Mouse (Mus musculus): ENCODE measurements around the gene Fam184b. TPM values are rescaled to one million over a fixed set of nuclear protein-coding genes. Genes with fewer than 3 reads are reported as not detected.
"Not testable (repeated sequence)": the region's sequence is repeated elsewhere in the genome, so short reads cannot be mapped to it uniquely, and the experiment has no call there.

Gene Fam184b
- polyA plus RNA-seq, 1 experiment from 2014 or later: 0.11 TPM

GRCm38 (mm10) chr5:45670280-45670670 lies 30.9 kb upstream of the Fam184b start:
- Histone ChIP-seq H3K27ac (ENCODE audit: low read length) (peak overlapping the region; percentile 93), H3K9ac (ENCODE audit: low read depth, low read length) (peak overlapping the region; percentile 91), H3K27me3 (ENCODE audit: control insufficient read depth, insufficient read depth, low read depth, low read length) (no peaks in the 10 kb centered on the region)

GRCm38 (mm10) chr5:45669598-45670279 lies 30.3 kb upstream of the Fam184b start, which contains the start of gene Ncapg:
Gene Ncapg, plus strand, starts transcription at chr5:45669919.
- Histone ChIP-seq H3K27me3 (ENCODE audit: control insufficient read depth, insufficient read depth, low read depth, low read length) (no peaks in the 10 kb centered on the region), H3K4me1 (ENCODE audit: control insufficient read depth, low read depth, low read length) (peaks cover 5% of the 10 kb centered on the region), H3K27ac (ENCODE audit: low read length) (peak within 1 kb of the TSS; percentile 93), H3K4me2 (ENCODE audit: low read depth, low read length) (peak within 1 kb of the TSS; percentile 88), H3K4me3 (ENCODE audit: low read depth, low read length) (peak within 1 kb of the TSS; percentile 87), H3K9me3 (replicated peaks; ENCODE audit: control insufficient read depth, low read length) (no peaks in the 10 kb centered on the region), H3K36me3 (ENCODE audit: control insufficient read depth, insufficient read depth) (peaks cover 5% of the 10 kb centered on the region; the same call in 1 of the 2 replicates), H3K9ac (ENCODE audit: low read depth, low read length) (peak within 1 kb of the TSS; percentile 91)
- under 1% methylated on average over 66 of the region's 66 CpGs for WGBS (ENCODE audit: insufficient replicate concordance)
- ATAC-seq (ENCODE audit: low read depth): peak; percentile 99

More at GRCm38 (mm10) chr5:45670280-45670670, 30.9 kb upstream of the Fam184b start:
- H3K4me1 ChIP-seq (ENCODE audit: control insufficient read depth, low read depth, low read length): peaks cover 5% of the 10 kb centered on the region
- WGBS (ENCODE audit: insufficient replicate concordance): under 1% methylated on average over 13 of the region's 13 CpGs
- no peaks in the 10 kb centered on the region for H3K9me3 ChIP-seq (replicated peaks; ENCODE audit: control insufficient read depth, low read length)
- peaks cover 8% of the 10 kb centered on the region; the same call in 1 of the 2 replicates for H3K36me3 ChIP-seq (ENCODE audit: control insufficient read depth, insufficient read depth)
- H3K4me3 ChIP-seq (ENCODE audit: low read depth, low read length): peak overlapping the region; percentile 87
- H3K4me2 ChIP-seq (ENCODE audit: low read depth, low read length): peak overlapping the region; percentile 71
- ATAC-seq (ENCODE audit: low read depth): no peak

GRCm38 (mm10) chr5:45669234-45669597 lies 29.8 kb upstream of the Fam184b start:
- Histone ChIP-seq H3K9ac (ENCODE audit: low read depth, low read length) (peak overlapping the region; percentile 85), H3K4me3 (ENCODE audit: low read depth, low read length) (peak overlapping the region; percentile 87), H3K36me3 (ENCODE audit: control insufficient read depth, insufficient read depth) (peaks cover 5% of the 10 kb centered on the region; the same call in 1 of the 2 replicates), H3K4me1 (ENCODE audit: control insufficient read depth, low read depth, low read length) (peaks cover 5% of the 10 kb centered on the region), H3K4me2 (ENCODE audit: low read depth, low read length) (peak overlapping the region; percentile 88), H3K9me3 (replicated peaks; ENCODE audit: control insufficient read depth, low read length) (no peaks in the 10 kb centered on the region), H3K27ac (ENCODE audit: low read length) (peak overlapping the region; percentile 92), H3K27me3 (ENCODE audit: control insufficient read depth, insufficient read depth, low read depth, low read length) (no peaks in the 10 kb centered on the region)
- WGBS (ENCODE audit: insufficient replicate concordance): under 1% methylated on average over 27 of the region's 27 CpGs
- ATAC-seq (ENCODE audit: low read depth): peak; percentile 14

- Histone ChIP-seq H3K9me3 (replicated peaks; ENCODE audit: control insufficient read depth, low read length) (no peaks in the 10 kb centered on the region), H3K27ac (ENCODE audit: low read length) (peak overlapping the region; percentile 92), H3K4me3 (ENCODE audit: low read depth, low read length) (peak overlapping the region; percentile 87), H3K36me3 (ENCODE audit: control insufficient read depth, insufficient read depth) (peaks cover 5% of the 10 kb centered on the region; the same call in 1 of the 2 replicates), H3K4me1 (ENCODE audit: control insufficient read depth, low read depth, low read length) (peaks cover 5% of the 10 kb centered on the region), H3K27me3 (ENCODE audit: control insufficient read depth, insufficient read depth, low read depth, low read length) (no peaks in the 10 kb centered on the region), H3K9ac (ENCODE audit: low read depth, low read length) (peak overlapping the region; percentile 85), H3K4me2 (ENCODE audit: low read depth, low read length) (peak overlapping the region; percentile 88)
- ATAC-seq (ENCODE audit: low read depth): no peak
- 0% methylated on average over 3 of the region's 3 CpGs for WGBS (ENCODE audit: insufficient replicate concordance)
Observed at GRCm38 (mm10) chr5:45668831-45669230, 29.4 kb upstream of the Fam184b start.

GRCm38 (mm10) chr5:45668324-45668723 lies 28.9 kb upstream of the Fam184b start:
- ATAC-seq (ENCODE audit: low read depth): no peak

GRCm38 (mm10) chr5:45658406-45658805 lies 19.0 kb upstream of the Fam184b start:
- H3K4me1 ChIP-seq (ENCODE audit: control insufficient read depth, low read depth, low read length); H3K27ac ChIP-seq (ENCODE audit: low read length); H3K4me2 ChIP-seq (ENCODE audit: low read depth, low read length); H3K27me3 ChIP-seq (ENCODE audit: control insufficient read depth, insufficient read depth, low read depth, low read length); H3K9me3 ChIP-seq (replicated peaks; ENCODE audit: control insufficient read depth, low read length); H3K4me3 ChIP-seq (ENCODE audit: low read depth, low read length); H3K36me3 ChIP-seq (ENCODE audit: control insufficient read depth, insufficient read depth); H3K9ac ChIP-seq (ENCODE audit: low read depth, low read length); ATAC-seq (ENCODE audit: low read depth): not testable (repeated sequence)
- 84% methylated on average over 13 of the region's 13 CpGs for WGBS (ENCODE audit: insufficient replicate concordance)

More at GRCm38 (mm10) chr5:45668324-45668723, 28.9 kb upstream of the Fam184b start:
- Histone ChIP-seq H3K4me2 (ENCODE audit: low read depth, low read length) (peak overlapping the region; percentile 88), H3K4me3 (ENCODE audit: low read depth, low read length) (peak overlapping the region; percentile 87), H3K27ac (ENCODE audit: low read length) (no peak overlapping the region; the same call in 1 of the 2 replicates), H3K27me3 (ENCODE audit: control insufficient read depth, insufficient read depth, low read depth, low read length) (no peaks in the 10 kb centered on the region), H3K36me3 (ENCODE audit: control insufficient read depth, insufficient read depth) (peaks cover 5% of the 10 kb centered on the region; the same call in 1 of the 2 replicates), H3K9ac (ENCODE audit: low read depth, low read length) (no peak overlapping the region; the same call in 1 of the 2 replicates), H3K9me3 (replicated peaks; ENCODE audit: control insufficient read depth, low read length) (no peaks in the 10 kb centered on the region), H3K4me1 (ENCODE audit: control insufficient read depth, low read depth, low read length) (peaks cover 5% of the 10 kb centered on the region)
- WGBS (ENCODE audit: insufficient replicate concordance): 17% methylated on average over 3 of the region's 3 CpGs

GRCm38 (mm10) chr5:45651026-45651703 lies 11.8 kb upstream of the Fam184b start:
- no peaks in the 10 kb centered on the region for H3K27me3 ChIP-seq (ENCODE audit: control insufficient read depth, insufficient read depth, low read depth, low read length)
- H3K4me3 ChIP-seq (ENCODE audit: low read depth, low read length): no peak overlapping the region
- 67% methylated on average over 2 of the region's 2 CpGs for WGBS (ENCODE audit: insufficient replicate concordance)
- H3K4me2 ChIP-seq (ENCODE audit: low read depth, low read length): no peak overlapping the region
- H3K9ac ChIP-seq (ENCODE audit: low read depth, low read length): no peak overlapping the region
- no peaks in the 10 kb centered on the region for H3K36me3 ChIP-seq (ENCODE audit: control insufficient read depth, insufficient read depth)
- no peak for ATAC-seq (ENCODE audit: low read depth)
- H3K9me3 ChIP-seq (replicated peaks; ENCODE audit: control insufficient read depth, low read length): no peaks in the 10 kb centered on the region
- no peaks in the 10 kb centered on the region for H3K4me1 ChIP-seq (ENCODE audit: control insufficient read depth, low read depth, low read length)
- no peak overlapping the region for H3K27ac ChIP-seq (ENCODE audit: low read length)

GRCm38 (mm10) chr5:45639715-45640092 lies 290 bp upstream of the Fam184b start:
- no peaks in the 10 kb centered on the region for H3K9me3 ChIP-seq (replicated peaks; ENCODE audit: control insufficient read depth, low read length)
- no peaks in the 10 kb centered on the region for H3K36me3 ChIP-seq (ENCODE audit: control insufficient read depth, insufficient read depth)
- H3K27me3 ChIP-seq (ENCODE audit: control insufficient read depth, insufficient read depth, low read depth, low read length): peaks cover 19% of the 10 kb centered on the region
- no peak overlapping the region for H3K27ac ChIP-seq (ENCODE audit: low read length)
- peak overlapping the region; percentile 52 for H3K4me3 ChIP-seq (ENCODE audit: low read depth, low read length)
- ATAC-seq (ENCODE audit: low read depth): no peak
- 2% methylated on average over 8 of the region's 8 CpGs for WGBS (ENCODE audit: insufficient replicate concordance)
- H3K4me2 ChIP-seq (ENCODE audit: low read depth, low read length): peak overlapping the region; percentile 61
- H3K4me1 ChIP-seq (ENCODE audit: control insufficient read depth, low read depth, low read length): no peaks in the 10 kb centered on the region
- no peak overlapping the region for H3K9ac ChIP-seq (ENCODE audit: low read depth, low read length)

- no peak overlapping the region for H3K9ac ChIP-seq (ENCODE audit: low read depth, low read length)
- no peaks in the 10 kb centered on the region for H3K9me3 ChIP-seq (replicated peaks; ENCODE audit: control insufficient read depth, low read length)
- no peak for ATAC-seq (ENCODE audit: low read depth)
- H3K36me3 ChIP-seq (ENCODE audit: control insufficient read depth, insufficient read depth): no peaks in the 10 kb centered on the region
- H3K4me2 ChIP-seq (ENCODE audit: low read depth, low read length): no peak overlapping the region
- H3K27ac ChIP-seq (ENCODE audit: low read length): no peak overlapping the region
- no peaks in the 10 kb centered on the region for H3K4me1 ChIP-seq (ENCODE audit: control insufficient read depth, low read depth, low read length)
- WGBS (ENCODE audit: insufficient replicate concordance): 65% methylated on average over 3 of the region's 3 CpGs
- H3K27me3 ChIP-seq (ENCODE audit: control insufficient read depth, insufficient read depth, low read depth, low read length): peaks cover 19% of the 10 kb centered on the region
- no peak overlapping the region for H3K4me3 ChIP-seq (ENCODE audit: low read depth, low read length)
Observed at GRCm38 (mm10) chr5:45638378-45638777, 1.0 kb downstream of the Fam184b start.

Data from liver, embryonic 16.5 days (tissue).